In the genomic region with DNA sequence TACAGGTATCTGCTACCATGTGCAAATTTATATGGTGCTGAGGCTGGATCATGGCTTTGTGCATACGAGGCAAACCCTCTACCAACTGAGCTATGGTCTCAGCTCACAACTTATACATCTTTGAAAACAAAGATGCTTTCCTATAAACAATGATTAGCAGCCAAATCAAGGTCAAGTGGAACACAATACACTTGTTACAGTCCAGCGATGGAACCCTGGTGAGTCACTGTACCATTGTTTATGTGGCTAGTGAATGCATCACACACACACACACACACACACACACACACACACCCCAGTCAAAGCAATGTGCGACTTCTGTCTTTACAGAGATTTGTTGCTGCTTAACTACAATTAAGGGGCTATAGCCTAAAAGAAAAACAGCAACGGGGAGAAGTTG, we compare ENCODE assay signal across 21 mouse cellular contexts. TPM values are rescaled to one million over a fixed set of nuclear protein-coding genes. Genes with fewer than 3 reads are reported as not detected.
DNase-seq lines count a peak whose midpoint lies in the region; TF ChIP-seq lines count a peak whose summit lies in the region.
"Had no signal": no experiment of that assay in that cellular context is flagged by ENCODE, and none has a peak within 500 bp of the region (broad histone marks: within the 10 kb centered on the region; RNA-seq: fewer than 3 reads in every experiment).

No protein-coding gene starts in this region.

- H3K36me3 ChIP-seq in CH12.LX (replicated peaks in 1 of 2; ENCODE audit: control insufficient read depth in 1 of 2, insufficient read depth in 1 of 2, low read length in 1 of 2) (peaks cover 0 to 5% of the 10 kb centered on the region in 2 experiments), macrophage (ENCODE audit: inconsistent target) (no peaks in the 10 kb centered on the region)
- H3K36me3 ChIP-seq: heart, embryonic 12.5 days; liver, embryonic 13.5 days; neural tube, embryonic 12.5 days had no signal

- peak; percentile 16 for DNase-seq in heart, postnatal 4 days
- DNase-seq in heart, postnatal 10 days = no peak
- peak; percentile 67 for DNase-seq in retina, postnatal 1 day
- DNase-seq in retina, embryonic 14.5 days (ENCODE audit: low spot score) = no peak
- no peak for DNase-seq in CH12.LX (ENCODE audit: extremely low read depth)
- no peak for DNase-seq in left cerebral cortex, adult 18-20 months (ENCODE audit: low spot score in 2 of 2)
- no peak for DNase-seq in adrenal gland, adult 2 months
- DNase-seq: cerebellum, adult 11-12 months; cerebellum, postnatal 36 days; gastrocnemius, postnatal 25 days; kidney, adult 2 months; kidney, postnatal 25 days; liver, embryonic 13.5 days; lung, postnatal 4 days; right cerebral cortex, postnatal 14 days had no signal

- H3K4me3 ChIP-seq in CH12.LX (replicated peaks in 1 of 3; ENCODE audit: low read depth in 2 of 3, low read length in 2 of 3, poor library complexity in 1 of 3) (peak overlapping the region; percentile 42 to 68 (median 43)), macrophage (ENCODE audit: inconsistent target) (peak overlapping the region; percentile 12; the same call in 1 of the 2 replicates)
- H3K4me3 ChIP-seq: heart, embryonic 12.5 days; hindbrain, embryonic 10.5 days; liver, embryonic 13.5 days; neural tube, embryonic 12.5 days had no signal

- peak overlapping the region; percentile 80 for H3K9ac ChIP-seq in CH12.LX (ENCODE audit: insufficient read depth, low read depth)
- H3K9ac ChIP-seq: heart, embryonic 12.5 days; liver, embryonic 13.5 days; neural tube, embryonic 12.5 days had no signal

- H3K79me2 ChIP-seq in CH12.LX (replicated peaks; ENCODE audit: control insufficient read depth, extremely low read depth, insufficient read depth, poor library complexity, severe bottlenecking) (peaks cover 83% of the 10 kb centered on the region), macrophage (ENCODE audit: inconsistent target) (peaks cover 95% of the 10 kb centered on the region)

- TF ChIP-seq EP300 in CH12.LX (IDR thresholded peaks at IDR 0.05; ENCODE audit: low read length) = no peak

- H3K4me2 ChIP-seq in CH12.LX (ENCODE audit: insufficient read depth, low read depth, poor library complexity, severe bottlenecking) = peak overlapping the region; percentile 99
- H3K4me2 ChIP-seq: heart, embryonic 12.5 days; liver, embryonic 13.5 days; midbrain, embryonic 11.5 days; neural tube, embryonic 12.5 days had no signal

- TF ChIP-seq POLR2A in CH12.LX (IDR thresholded peaks at IDR 0.05; ENCODE audit: low read depth, low read length) = no peak

- dilution Hi-C loops in CH12.LX (cut with MboI; ENCODE audit: extremely low pct_ligation_motif_present, extremely low pct_unique_long_range_greater_than_20kb, low sequenced_read_pairs) = no loop called here

- H3K27ac ChIP-seq in CH12.LX (ENCODE audit: insufficient read depth, low read depth) (peak overlapping the region; percentile 94), macrophage (peak overlapping the region; percentile 65)
- H3K27ac ChIP-seq: hindbrain, embryonic 10.5 days; liver, embryonic 13.5 days; neural tube, embryonic 12.5 days had no signal

- no peaks in the 10 kb centered on the region for H3K9me3 ChIP-seq in CH12.LX (replicated peaks; ENCODE audit: low read length)
- H3K9me3 ChIP-seq: hindbrain, embryonic 10.5 days; liver, embryonic 13.5 days; neural tube, embryonic 12.5 days had no signal

- 61% methylated on average over 2 of the region's 4 CpGs for WGBS in macrophage (ENCODE audit: missing documents)

- TF ChIP-seq CTCF in CH12.LX (conservative IDR thresholded peaks at IDR 0.05 in 1 of 2, IDR thresholded peaks at IDR 0.05 in 1 of 2; ENCODE audit: low read depth in 2 of 2, low read length in 2 of 2) = no peak

- H3K27me3 ChIP-seq in CH12.LX (replicated peaks) = no peaks in the 10 kb centered on the region
- H3K27me3 ChIP-seq: heart, embryonic 12.5 days; liver, embryonic 13.5 days; neural tube, embryonic 12.5 days; Patski had no signal

- in situ Hi-C loops in CH12.LX (cut with MboI; ENCODE audit: low pct_ligation_motif_present, low pct_unique_long_range_greater_than_20kb, low sequenced_read_pairs) = no loop called here

- TF ChIP-seq RAD21 in CH12.LX (IDR thresholded peaks at IDR 0.05; ENCODE audit: low read depth, low read length) = no peak

- intact Hi-C loops in heart, postnatal 10 days (cut with DNase I) = no loop called here

- peaks cover 9 to 75% of the 10 kb centered on the region in 2 experiments for H3K4me1 ChIP-seq in CH12.LX (ENCODE audit: control insufficient read depth in 1 of 2, insufficient read depth in 2 of 2)

TF ChIP-seq in CH12.LX, 34 proteins besides CTCF, POLR2A, EP300 and RAD21:
- TF ChIP-seq MXI1 (IDR thresholded peaks at IDR 0.05; ENCODE audit: low read depth, low read length) (no peak), MAFK (IDR thresholded peaks at IDR 0.05; ENCODE audit: insufficient replicate concordance, low read length) (no peak), PAX5 (IDR thresholded peaks at IDR 0.05; ENCODE audit: low read length) (no peak), SIN3A (IDR thresholded peaks at IDR 0.05; ENCODE audit: low read length) (no peak), USF1 (IDR thresholded peaks at IDR 0.05; ENCODE audit: low read depth, low read length) (no peak), MAZ (IDR thresholded peaks at IDR 0.05; ENCODE audit: low read depth, low read length) (no peak), MAX (IDR thresholded peaks at IDR 0.05; ENCODE audit: low read length) (no peak), POLR2AphosphoS2 (IDR thresholded peaks at IDR 0.05; ENCODE audit: low read depth, low read length) (no peak), CHD1 (IDR thresholded peaks at IDR 0.05; ENCODE audit: low read depth, low read length) (no peak), BHLHE40 (IDR thresholded peaks at IDR 0.05; ENCODE audit: low read depth, low read length) (no peak)

RNA-seq across cellular contexts. Expression of gene Jmjd1c, which starts 24.5 kb away (rescaled TPM):
- total RNA-seq in heart, postnatal 4 days (2021) = 10 to 100 TPM; 66.7 to 70.5 TPM
- total RNA-seq in heart, postnatal 10 days (2021) = 10 to 100 TPM; 55.9 to 64.7 TPM
- 41.2 and 41.6 TPM in 2 replicates for total RNA-seq in CH12.LX (2012; rRNA removed)
- 41.2 and 41.4 TPM in 2 replicates for total RNA-seq in CH12.LX (2014; rRNA removed)
- polyA plus RNA-seq in CH12.LX (2012; ENCODE audit: insufficient read length, low read depth) = 40.9 and 50.1 TPM in 2 replicates
- 1,000 to 10,000 TPM in 2 of 26 experiments, 100 to 1,000 TPM in 24; 381 to 1,338 (median 680) TPM for total RNA-seq in macrophage (2018; cell fraction: chromatin; rRNA removed)
- 100 to 1,000 TPM in 1 of 26 experiments, 10 to 100 TPM in 25; 43.2 to 105 (median 67.5) TPM for total RNA-seq in macrophage (2018; cell fraction: cytosol; rRNA removed)
- total RNA-seq in macrophage (2018; cell fraction: nucleus; rRNA removed) = 100 to 1,000 TPM; 224 to 573 (median 378) TPM
- polyA plus RNA-seq in macrophage (2018) = 36.4 to 57.7 TPM (median 50.4 TPM) in 3 replicates
- 10 to 100 TPM; 75.9 to 85.6 TPM for total RNA-seq in left cerebral cortex, adult 18-20 months (2021)
- total RNA-seq in adrenal gland, adult 2 months (2021) = 10 to 100 TPM; 45.0 to 53.7 TPM
- polyA plus RNA-seq in adrenal gland, adult 2 months (2012; rRNA removed) = 15.9 and 18.1 TPM in 2 replicates

RNA-seq across cellular contexts. Expression of gene Reep3, which starts 25.4 kb away (rescaled TPM):
- total RNA-seq in heart, postnatal 4 days (2021) = 10 to 100 TPM; 42.9 to 43.7 TPM
- 10 to 100 TPM; 41.5 to 41.9 TPM for total RNA-seq in heart, postnatal 10 days (2021)
- total RNA-seq in CH12.LX (2012; rRNA removed) (20.3 and 23.2 TPM in 2 replicates), CH12.LX (2014; rRNA removed) (20.0 and 23.3 TPM in 2 replicates)
- polyA plus RNA-seq in CH12.LX (2012; ENCODE audit: insufficient read length, low read depth) (20.5 and 21.8 TPM in 2 replicates), macrophage (2018) (58.9 to 66.7 TPM (median 60.5 TPM) in 3 replicates)
- 10 to 100 TPM; 18.1 to 90.3 (median 33.9) TPM for total RNA-seq in macrophage (2018; cell fraction: chromatin; rRNA removed)
- total RNA-seq in macrophage (2018; cell fraction: cytosol; rRNA removed) = 10 to 100 TPM; 62.9 to 87.4 (median 77.2) TPM
- total RNA-seq in macrophage (2018; cell fraction: nucleus; rRNA removed) = 100 to 1,000 TPM in 2 of 26 experiments, 10 to 100 TPM in 24; 41.7 to 117 (median 67.9) TPM
- 10 to 100 TPM; 16.6 to 17.1 TPM for total RNA-seq in left cerebral cortex, adult 18-20 months (2021)
- 10 to 100 TPM; 42.5 to 44.6 TPM for total RNA-seq in adrenal gland, adult 2 months (2021)
- polyA plus RNA-seq in adrenal gland, adult 2 months (2012; rRNA removed) = 7.1 and 8.9 TPM in 2 replicates

Comparison
In these comparisons a context has a peak if more than half of its experiments do, and no peak if none do; other contexts are left out.
1. DNase-seq: peak in heart, postnatal 4 days (single experiment) and retina, postnatal 1 day (single experiment); none in heart, postnatal 10 days (0 of 2), retina, embryonic 14.5 days (single experiment), CH12.LX (single experiment), left cerebral cortex, adult 18-20 months (0 of 2) and adrenal gland, adult 2 months (single experiment).